Mouse (Mus musculus) hindbrain, embryonic 15.5 days (tissue): ENCODE measurements at regions not wholly inside any gene's neighbourhood (a gene's known extent, or its start where the extent isn't known, plus 50 kb on each side); places are given as distances from the start of the nearest gene placed in this dataset.

Experiments
- ATAC-seq: fragments of 200-750 bp; cut with Nextera tagmentation; 2 replicates; pipeline ENCODE4 v1.8.0; 2017; ENCODE audit warnings: low read depth, moderate number of reproducible peaks, moderate TSS enrichment; ENCODE audit not compliant: low FRiP score
- H3K27ac ChIP-seq: fragments of 300-500 bp; sonication (generic); replicated peaks from 2 replicates; pipeline ENCODE4 v1.5.1; 2015; ENCODE audit warnings: mild to moderate bottlenecking, inconsistent platforms
- H3K27me3 ChIP-seq: fragments of 300-500 bp; sonication (generic); 2 replicates; pipeline ENCODE4 v1.6.1; 2015; ENCODE audit warnings: control low read depth, inconsistent platforms
- H3K36me3 ChIP-seq: fragments of 300-500 bp; sonication (generic); 2 replicates; pipeline ENCODE4 v1.6.1; 2015; ENCODE audit warnings: control low read depth, inconsistent platforms
- H3K4me1 ChIP-seq: fragments of 300-500 bp; sonication (generic); replicated peaks from 2 replicates; pipeline ENCODE4 v1.6.1; 2015; ENCODE audit warnings: control low read depth, inconsistent platforms
- H3K4me2 ChIP-seq: fragments of 300-500 bp; sonication (generic); 2 replicates; pipeline ENCODE4 v1.6.1; 2015; ENCODE audit warnings: moderate library complexity, mild to moderate bottlenecking, inconsistent platforms
- H3K4me3 ChIP-seq: fragments of 300-500 bp; sonication (generic); 2 replicates; pipeline ENCODE4 v1.5.1; 2015; ENCODE audit warnings: mild to moderate bottlenecking, inconsistent platforms
- H3K9ac ChIP-seq: fragments of 300-500 bp; sonication (generic); 2 replicates; pipeline ENCODE4 v1.6.1; 2015; ENCODE audit warnings: inconsistent platforms
- H3K9me3 ChIP-seq: fragments of 300-500 bp; sonication (generic); 2 replicates; pipeline ENCODE4 v1.6.1; 2016; ENCODE audit warnings: control low read depth, inconsistent platforms
- WGBS: fragments of 180-500 bp; shearing (Covaris S2); methylation state at CpG from one replicate; pipeline ENCODE4 v1.1.7; 2015; 5-methylcytosine and 5-hydroxymethylcytosine counted together

- Histone ChIP-seq H3K36me3 (no peaks in the 10 kb centered on the region), H3K4me1 (0 out of 2 replicates have a peak, but pooled peaks cover 4% of the 10 kb centered on the region), H3K9ac (no peak overlapping the region), H3K27ac (no peak overlapping the region), H3K9me3 (no peaks in the 10 kb centered on the region), H3K4me2 (no peak overlapping the region), H3K4me3 (no peak overlapping the region), H3K27me3 (no peaks in the 10 kb centered on the region)
- WGBS: 93% methylated on average over 5 of the region's 5 CpGs
- ATAC-seq: no peak
These were observed 500.7 kb upstream of the Map3k7 start for GRCm38 (mm10) chr4:31463130-31463698.

DNA sequence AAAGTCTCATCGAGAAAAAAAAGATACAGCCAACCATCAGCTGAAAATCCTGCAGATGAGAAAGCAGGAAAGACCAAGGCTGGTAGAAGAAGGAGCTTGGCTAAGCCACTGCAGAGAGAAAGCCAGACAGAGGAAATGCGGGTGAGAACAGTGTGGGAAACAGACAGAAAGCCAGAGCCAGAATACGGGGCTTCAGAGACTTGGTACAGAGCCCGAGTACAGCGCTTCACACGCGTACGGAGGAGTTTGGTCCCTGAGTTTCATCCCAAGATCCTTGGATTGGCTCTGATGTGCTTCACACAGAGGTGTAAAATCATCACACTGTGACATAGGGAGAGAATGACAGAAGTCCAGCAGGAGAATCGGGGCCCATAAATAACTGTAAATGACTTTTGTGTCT, 495.6 kb upstream of the Map3k7 start:
- Histone ChIP-seq H3K9me3 (no peaks in the 10 kb centered on the region), H3K4me3 (no peak overlapping the region), H3K9ac (no peak overlapping the region), H3K4me1 (no peaks in the 10 kb centered on the region), H3K4me2 (peak overlapping the region; percentile 12; the same call in 1 of the 2 replicates), H3K27me3 (no peaks in the 10 kb centered on the region), H3K27ac (no peak overlapping the region), H3K36me3 (no peaks in the 10 kb centered on the region)
- ATAC-seq: peak; percentile 68; the same call in 1 of the 2 replicates
- 67% methylated on average over 9 of the region's 9 CpGs for whole genome bisulfite sequencing

DNA sequence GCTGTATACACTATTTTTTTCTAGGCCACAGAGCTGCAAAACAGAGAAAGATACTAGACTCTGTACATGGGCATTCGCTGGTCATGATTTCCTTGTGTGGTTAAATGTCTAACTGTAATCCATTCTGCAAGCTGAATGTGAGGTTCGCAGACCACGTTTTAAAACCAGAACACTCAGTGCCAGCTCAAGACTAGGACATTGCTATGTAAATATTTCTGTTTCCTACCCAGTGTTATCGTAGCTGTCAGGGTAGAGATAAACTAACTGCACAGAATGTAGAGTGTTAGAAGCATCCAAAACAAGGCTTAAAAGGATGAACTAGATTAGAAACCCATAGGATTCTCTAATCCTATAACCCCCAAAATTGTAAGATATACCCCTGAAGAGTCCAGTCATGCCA, 494.1 kb upstream of the Map3k7 start:
- no peak overlapping the region for H3K4me2 ChIP-seq
- no peak overlapping the region for H3K27ac ChIP-seq
- no peak for ATAC-seq
- no peaks in the 10 kb centered on the region for H3K36me3 ChIP-seq
- no peak overlapping the region for H3K9ac ChIP-seq
- H3K27me3 ChIP-seq: no peaks in the 10 kb centered on the region
- H3K4me3 ChIP-seq: no peak overlapping the region
- 82% methylated on average over 4 of the region's 4 CpGs for WGBS
- H3K4me1 ChIP-seq: no peaks in the 10 kb centered on the region
- H3K9me3 ChIP-seq: no peaks in the 10 kb centered on the region

- H3K4me2 ChIP-seq: no peak overlapping the region
These were observed 471.4 kb upstream of the Map3k7 start for GRCm38 (mm10) chr4:31492535-31492934.

GRCm38 (mm10) chr4:31493087-31493511, 470.8 kb upstream of the Map3k7 start:
- no peak overlapping the region for H3K9ac ChIP-seq
- H3K4me3 ChIP-seq: no peak overlapping the region
- H3K4me2 ChIP-seq: no peak overlapping the region
- peak; percentile 84 for ATAC-seq
- WGBS: 38% methylated on average over 3 of the region's 3 CpGs
- H3K4me1 ChIP-seq: peaks cover 3% of the 10 kb centered on the region; the same call in 1 of the 2 replicates
- H3K27ac ChIP-seq: no peak overlapping the region
- H3K36me3 ChIP-seq: no peaks in the 10 kb centered on the region
- H3K27me3 ChIP-seq: no peaks in the 10 kb centered on the region
- no peaks in the 10 kb centered on the region for H3K9me3 ChIP-seq

More at GRCm38 (mm10) chr4:31492535-31492934, 471.4 kb upstream of the Map3k7 start:
- Histone ChIP-seq H3K27ac (no peak overlapping the region), H3K36me3 (no peaks in the 10 kb centered on the region), H3K27me3 (no peaks in the 10 kb centered on the region), H3K9me3 (no peaks in the 10 kb centered on the region), H3K4me1 (peaks cover 3% of the 10 kb centered on the region; the same call in 1 of the 2 replicates), H3K9ac (no peak overlapping the region), H3K4me3 (no peak overlapping the region)
- no peak for ATAC-seq
- 58% methylated on average over 3 of the region's 3 CpGs for WGBS

DNA sequence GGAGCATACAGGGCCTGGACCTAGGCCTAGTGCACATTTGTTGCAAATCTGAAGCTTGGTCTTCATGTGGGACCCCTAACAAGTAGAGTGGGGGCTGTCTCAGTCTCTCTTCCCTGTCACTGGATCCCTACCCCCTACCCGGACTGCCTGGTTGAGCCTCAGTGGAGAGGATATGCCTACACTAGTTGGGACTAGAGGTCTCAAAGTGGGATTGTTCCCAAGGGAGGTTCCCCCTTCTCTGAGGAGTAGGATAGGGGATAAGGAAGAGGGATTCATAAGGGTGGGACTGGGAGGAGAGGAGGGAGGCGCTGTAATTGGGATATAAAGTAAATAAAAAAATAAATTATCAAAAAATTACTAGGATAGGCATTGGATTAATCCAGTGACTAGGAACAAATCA, 464.0 kb upstream of the Map3k7 start:
- no peaks in the 10 kb centered on the region for H3K9me3 ChIP-seq
- no peaks in the 10 kb centered on the region for H3K36me3 ChIP-seq
- no peak overlapping the region for H3K9ac ChIP-seq
- H3K27ac ChIP-seq: no peak overlapping the region
- H3K4me3 ChIP-seq: no peak overlapping the region
- no peaks in the 10 kb centered on the region for H3K4me1 ChIP-seq
- WGBS: 96% methylated on average over 2 of the region's 2 CpGs
- no peaks in the 10 kb centered on the region for H3K27me3 ChIP-seq
- ATAC-seq: no peak; the same call in 1 of the 2 replicates
- no peak overlapping the region for H3K4me2 ChIP-seq

DNA sequence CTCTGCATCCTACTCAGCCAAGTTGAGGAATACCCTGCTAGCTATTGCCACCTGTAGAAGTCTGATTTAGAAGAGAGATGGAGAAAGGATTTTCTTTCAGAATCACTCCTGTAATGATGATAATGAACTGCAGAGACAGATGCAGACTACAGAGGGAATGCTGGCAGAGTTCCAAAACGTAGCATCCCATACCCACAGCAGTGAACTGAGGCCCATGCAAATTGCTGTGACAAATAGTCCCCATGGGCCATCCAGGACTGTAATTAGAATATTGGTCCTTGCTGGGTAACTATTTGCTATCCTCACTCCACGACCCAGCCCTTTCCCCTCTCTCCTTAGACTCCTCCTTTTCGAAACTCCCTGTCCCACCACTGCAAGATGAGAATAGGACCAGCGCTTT, 463.5 kb upstream of the Map3k7 start:
- Histone ChIP-seq H3K27me3 (no peaks in the 10 kb centered on the region), H3K9ac (no peak overlapping the region), H3K27ac (no peak overlapping the region), H3K4me1 (no peaks in the 10 kb centered on the region), H3K36me3 (no peaks in the 10 kb centered on the region), H3K4me3 (no peak overlapping the region), H3K4me2 (no peak overlapping the region), H3K9me3 (no peaks in the 10 kb centered on the region)
- 0 out of 2 replicates have a peak, but pooled peaks have one; percentile 45 for ATAC-seq
- 56% methylated on average over 4 of the region's 4 CpGs for WGBS

DNA sequence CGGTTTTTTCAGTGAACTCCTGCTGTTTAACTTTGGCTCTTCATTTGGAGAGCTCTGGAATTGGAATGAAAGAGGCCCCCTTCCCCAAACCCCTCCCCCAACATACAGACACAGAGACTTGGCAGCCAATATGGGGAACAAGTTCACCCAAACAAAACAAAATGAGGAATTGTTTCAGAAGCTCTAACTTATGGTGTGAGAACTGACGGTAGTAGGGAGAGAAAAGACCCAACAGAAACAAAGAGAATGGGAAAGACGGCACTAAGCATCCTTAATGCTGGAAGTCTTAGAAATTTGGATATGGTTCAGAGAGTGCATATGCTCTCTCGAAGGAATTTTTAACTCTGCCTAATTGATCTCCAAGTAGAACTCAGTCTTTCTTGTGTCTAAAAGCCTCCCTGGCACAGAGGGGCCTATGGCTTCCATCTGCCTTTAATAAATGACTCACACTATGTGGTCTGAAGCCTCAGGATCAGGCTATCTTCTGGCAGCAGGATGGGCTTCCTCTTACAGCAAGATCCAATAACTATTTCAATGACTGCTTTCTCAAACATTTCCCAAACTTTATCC, 438.2 kb upstream of the Map3k7 start:
- H3K27me3 ChIP-seq: no peaks in the 10 kb centered on the region
- H3K9me3 ChIP-seq: no peaks in the 10 kb centered on the region
- no peaks in the 10 kb centered on the region for H3K4me1 ChIP-seq
- no peak overlapping the region for H3K9ac ChIP-seq
- H3K4me3 ChIP-seq: no peak overlapping the region
- H3K27ac ChIP-seq: no peak overlapping the region
- H3K4me2 ChIP-seq: no peak overlapping the region
- WGBS: 36% methylated on average over 4 of the region's 4 CpGs
- no peak for ATAC-seq
- H3K36me3 ChIP-seq: no peaks in the 10 kb centered on the region

DNA sequence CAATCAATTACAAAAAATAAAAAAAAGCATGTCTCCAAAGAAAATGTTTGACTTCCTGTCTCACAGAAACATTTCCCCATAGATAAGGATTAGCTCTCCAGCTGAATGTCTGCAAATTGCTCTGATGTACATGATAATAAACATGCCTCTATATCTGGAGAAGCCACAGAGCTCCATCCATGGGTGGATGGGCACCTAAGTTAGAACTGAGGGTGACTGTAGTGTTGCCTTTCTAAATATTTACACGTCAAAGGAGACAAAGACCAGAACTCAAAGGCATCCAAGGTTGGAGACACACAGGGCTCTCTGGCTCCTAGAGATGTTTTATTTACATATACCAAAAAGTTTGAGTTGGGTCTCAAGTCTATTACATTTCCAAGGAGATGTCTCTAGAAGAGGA, 427.1 kb upstream of the Map3k7 start:
- 79% methylated on average over 1 of the region's 1 CpGs for WGBS
- Histone ChIP-seq H3K9me3 (no peaks in the 10 kb centered on the region), H3K36me3 (no peaks in the 10 kb centered on the region), H3K4me1 (no peaks in the 10 kb centered on the region), H3K4me3 (no peak overlapping the region), H3K4me2 (no peak overlapping the region), H3K27ac (no peak overlapping the region), H3K9ac (no peak overlapping the region), H3K27me3 (no peaks in the 10 kb centered on the region)
- no peak for ATAC-seq

GRCm38 (mm10) chr4:31553780-31554394, 410.0 kb upstream of the Map3k7 start:
- Histone ChIP-seq H3K9ac (no peak overlapping the region), H3K4me1 (no peaks in the 10 kb centered on the region), H3K27ac (no peak overlapping the region), H3K9me3 (no peaks in the 10 kb centered on the region), H3K4me3 (no peak overlapping the region), H3K27me3 (no peaks in the 10 kb centered on the region), H3K36me3 (no peaks in the 10 kb centered on the region), H3K4me2 (no peak overlapping the region)
- WGBS: 92% methylated on average over 16 of the region's 16 CpGs
- no peak for ATAC-seq

- Histone ChIP-seq H3K9ac (no peak overlapping the region), H3K9me3 (no peaks in the 10 kb centered on the region), H3K4me2 (no peak overlapping the region), H3K4me1 (no peaks in the 10 kb centered on the region), H3K27ac (no peak overlapping the region), H3K4me3 (no peak overlapping the region), H3K36me3 (no peaks in the 10 kb centered on the region), H3K27me3 (no peaks in the 10 kb centered on the region)
- ATAC-seq: no peak
- 77% methylated on average over 1 of the region's 1 CpGs for WGBS
These were observed 408.8 kb upstream of the Map3k7 start for GRCm38 (mm10) chr4:31555077-31555476.

DNA sequence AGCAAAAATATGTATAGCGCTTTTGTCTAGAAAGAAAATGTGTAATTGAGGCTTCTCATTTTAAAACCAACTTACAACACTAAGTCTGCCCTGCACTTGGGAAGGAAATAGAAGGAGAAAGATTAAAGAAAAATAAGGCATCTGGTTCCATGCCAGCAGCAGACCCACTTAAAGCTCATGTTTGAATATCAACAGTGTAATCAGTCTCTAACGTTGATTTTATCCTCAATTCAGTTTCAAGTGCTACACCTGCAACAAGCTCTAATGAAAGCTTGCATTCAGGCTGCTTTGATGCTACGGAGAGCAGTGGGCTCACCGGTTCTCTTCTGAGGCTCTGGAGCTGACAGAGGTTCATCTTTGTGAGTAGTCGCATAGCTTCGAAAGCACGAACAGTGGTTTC, 406.6 kb upstream of the Map3k7 start:
- no peaks in the 10 kb centered on the region for H3K9me3 ChIP-seq
- no peak overlapping the region for H3K4me3 ChIP-seq
- ATAC-seq: no peak
- H3K4me1 ChIP-seq: no peaks in the 10 kb centered on the region
- H3K36me3 ChIP-seq: no peaks in the 10 kb centered on the region
- H3K27me3 ChIP-seq: no peaks in the 10 kb centered on the region
- H3K9ac ChIP-seq: no peak overlapping the region
- no peak overlapping the region for H3K4me2 ChIP-seq
- WGBS: 94% methylated on average over 7 of the region's 7 CpGs
- no peak overlapping the region for H3K27ac ChIP-seq
